Mouse (Mus musculus): Measurements from ENCODE around the gene Grin2c. TPM values are rescaled to one million over a fixed set of nuclear protein-coding genes. Genes with fewer than 3 reads are reported as not detected.

Gene Grin2c
- polyA plus RNA-seq, 1 experiment from 2014 or later = 0.33 TPM

- ATAC-seq (ENCODE audit: low FRiP score) (no peak), DNase-seq (ENCODE audit: low spot score) (peak; percentile 89)
- Histone ChIP-seq H3K9ac (no peak overlapping the region), H3K4me1 (replicated peaks; ENCODE audit: control insufficient read depth, insufficient read depth, low read length) (peaks cover 12% of the 10 kb centered on the region), H3K9me3 (ENCODE audit: control insufficient read depth, low read length) (no peaks in the 10 kb centered on the region), H3K4me2 (replicated peaks) (no peak overlapping the region), H3K36me3 (replicated peaks; ENCODE audit: control insufficient read depth, insufficient read depth) (peaks cover 27% of the 10 kb centered on the region), H3K4me3 (replicated peaks; ENCODE audit: low read length) (no peak overlapping the region), H3K27me3 (ENCODE audit: control insufficient read depth, insufficient read depth, low read length) (peaks cover 44% of the 10 kb centered on the region), H3K27ac (no peak overlapping the region)
- WGBS = 32% methylated on average over 19 of the region's 19 CpGs
Observed at GRCm38 (mm10) chr11:115270148-115270861, 3.3 kb upstream of the Grin2c start.

- Histone ChIP-seq H3K9ac (no peak overlapping the region), H3K36me3 (replicated peaks; ENCODE audit: control insufficient read depth, insufficient read depth) (peaks cover 27% of the 10 kb centered on the region), H3K4me1 (replicated peaks; ENCODE audit: control insufficient read depth, insufficient read depth, low read length) (peaks cover 9% of the 10 kb centered on the region), H3K4me3 (replicated peaks; ENCODE audit: low read length) (no peak overlapping the region), H3K27ac (no peak overlapping the region), H3K4me2 (replicated peaks) (no peak overlapping the region), H3K9me3 (ENCODE audit: control insufficient read depth, low read length) (no peaks in the 10 kb centered on the region), H3K27me3 (ENCODE audit: control insufficient read depth, insufficient read depth, low read length) (peaks cover 52% of the 10 kb centered on the region)
- no peak for ATAC-seq (ENCODE audit: low FRiP score)
- WGBS = 94% methylated on average over 27 of the region's 27 CpGs
- DNase-seq (ENCODE audit: low spot score) = no peak
Observed at GRCm38 (mm10) chr11:115269330-115270066, 2.5 kb upstream of the Grin2c start.

GRCm38 (mm10) chr11:115267958-115268357, 915 bp upstream of the Grin2c start:
- Histone ChIP-seq H3K9ac (no peak overlapping the region), H3K36me3 (replicated peaks; ENCODE audit: control insufficient read depth, insufficient read depth) (peaks cover 27% of the 10 kb centered on the region), H3K27ac (no peak overlapping the region), H3K4me2 (replicated peaks) (no peak overlapping the region), H3K27me3 (ENCODE audit: control insufficient read depth, insufficient read depth, low read length) (peaks cover 68% of the 10 kb centered on the region), H3K4me1 (replicated peaks; ENCODE audit: control insufficient read depth, insufficient read depth, low read length) (peaks cover 9% of the 10 kb centered on the region), H3K4me3 (replicated peaks; ENCODE audit: low read length) (no peak overlapping the region), H3K9me3 (ENCODE audit: control insufficient read depth, low read length) (no peaks in the 10 kb centered on the region)
- ATAC-seq (ENCODE audit: low FRiP score) (no peak), DNase-seq (ENCODE audit: low spot score) (no peak)
- 67% methylated on average over 11 of the region's 11 CpGs for WGBS

DNA sequence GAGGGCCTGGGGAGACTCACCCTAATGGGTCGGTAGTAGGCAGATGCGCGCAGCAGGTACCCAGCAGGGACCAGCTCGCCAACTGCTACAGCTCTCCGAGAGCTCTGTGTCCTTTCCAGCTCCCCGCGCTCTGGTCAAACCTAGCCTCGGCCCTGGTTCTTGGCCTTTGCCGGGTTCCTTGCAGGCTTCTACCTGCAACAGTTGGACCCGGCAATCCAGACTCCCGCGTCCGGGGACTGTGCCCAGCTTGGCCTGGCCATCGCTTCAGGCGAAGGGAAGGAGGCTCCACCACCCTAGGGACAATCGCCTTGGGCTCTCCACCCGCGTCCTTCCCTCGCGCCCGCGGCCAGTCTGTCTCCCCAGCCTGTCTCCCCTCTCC, 654 bp downstream of the Grin2c start:
- Histone ChIP-seq H3K27me3 (ENCODE audit: control insufficient read depth, insufficient read depth, low read length) (peaks cover 83% of the 10 kb centered on the region), H3K27ac (no peak overlapping the region), H3K4me1 (replicated peaks; ENCODE audit: control insufficient read depth, insufficient read depth, low read length) (peaks cover 9% of the 10 kb centered on the region), H3K4me2 (replicated peaks) (peak overlapping the region; percentile 57), H3K9me3 (ENCODE audit: control insufficient read depth, low read length) (no peaks in the 10 kb centered on the region), H3K4me3 (replicated peaks; ENCODE audit: low read length) (peak overlapping the region; percentile 29), H3K36me3 (replicated peaks; ENCODE audit: control insufficient read depth, insufficient read depth) (peaks cover 20% of the 10 kb centered on the region), H3K9ac (no peak overlapping the region)
- no peak for DNase-seq (ENCODE audit: low spot score)
- WGBS = 3% methylated on average over 22 of the region's 22 CpGs
- ATAC-seq (ENCODE audit: low FRiP score) = no peak

DNA sequence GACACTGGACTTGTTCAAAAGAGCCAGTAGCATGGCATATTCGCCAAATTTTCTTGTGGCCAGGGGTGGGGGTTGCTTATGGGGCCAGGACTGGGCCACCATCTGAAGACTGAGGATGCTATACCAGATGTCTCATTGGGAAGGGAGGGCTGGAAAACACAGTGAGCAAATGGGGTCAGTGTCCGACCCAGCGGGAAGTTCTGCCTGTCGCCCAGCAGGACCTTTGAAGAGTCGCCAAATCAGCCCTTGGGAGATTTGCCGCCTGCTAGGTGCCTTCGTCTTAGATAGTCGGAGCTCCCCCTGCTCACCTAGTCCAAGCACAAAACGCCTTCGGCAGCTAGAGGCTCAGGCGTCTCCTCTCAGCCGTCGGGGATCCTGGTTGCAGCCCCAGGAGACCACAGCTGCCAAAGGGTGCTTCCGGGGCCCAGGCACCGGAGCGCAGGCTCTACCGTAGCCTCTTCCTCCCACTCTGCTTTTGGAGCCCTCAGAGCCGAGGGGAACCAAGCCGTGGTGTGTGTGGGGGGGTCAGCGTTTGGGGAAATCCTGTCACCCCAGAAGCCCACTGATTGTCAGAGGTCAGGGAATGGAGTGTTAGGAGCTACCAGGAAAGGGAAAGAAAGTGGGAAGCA, 1.2 kb downstream of the Grin2c start:
- Histone ChIP-seq H3K4me3 (replicated peaks; ENCODE audit: low read length) (no peak overlapping the region), H3K27ac (no peak overlapping the region), H3K27me3 (ENCODE audit: control insufficient read depth, insufficient read depth, low read length) (peaks cover 88% of the 10 kb centered on the region), H3K36me3 (replicated peaks; ENCODE audit: control insufficient read depth, insufficient read depth) (peaks cover 20% of the 10 kb centered on the region), H3K4me1 (replicated peaks; ENCODE audit: control insufficient read depth, insufficient read depth, low read length) (peaks cover 9% of the 10 kb centered on the region), H3K9me3 (ENCODE audit: control insufficient read depth, low read length) (no peaks in the 10 kb centered on the region), H3K9ac (no peak overlapping the region), H3K4me2 (replicated peaks) (no peak overlapping the region; the same call in 1 of the 2 replicates)
- ATAC-seq (ENCODE audit: low FRiP score) = no peak
- 3% methylated on average over 20 of the region's 20 CpGs for WGBS
- DNase-seq (ENCODE audit: low spot score) = no peak

DNA sequence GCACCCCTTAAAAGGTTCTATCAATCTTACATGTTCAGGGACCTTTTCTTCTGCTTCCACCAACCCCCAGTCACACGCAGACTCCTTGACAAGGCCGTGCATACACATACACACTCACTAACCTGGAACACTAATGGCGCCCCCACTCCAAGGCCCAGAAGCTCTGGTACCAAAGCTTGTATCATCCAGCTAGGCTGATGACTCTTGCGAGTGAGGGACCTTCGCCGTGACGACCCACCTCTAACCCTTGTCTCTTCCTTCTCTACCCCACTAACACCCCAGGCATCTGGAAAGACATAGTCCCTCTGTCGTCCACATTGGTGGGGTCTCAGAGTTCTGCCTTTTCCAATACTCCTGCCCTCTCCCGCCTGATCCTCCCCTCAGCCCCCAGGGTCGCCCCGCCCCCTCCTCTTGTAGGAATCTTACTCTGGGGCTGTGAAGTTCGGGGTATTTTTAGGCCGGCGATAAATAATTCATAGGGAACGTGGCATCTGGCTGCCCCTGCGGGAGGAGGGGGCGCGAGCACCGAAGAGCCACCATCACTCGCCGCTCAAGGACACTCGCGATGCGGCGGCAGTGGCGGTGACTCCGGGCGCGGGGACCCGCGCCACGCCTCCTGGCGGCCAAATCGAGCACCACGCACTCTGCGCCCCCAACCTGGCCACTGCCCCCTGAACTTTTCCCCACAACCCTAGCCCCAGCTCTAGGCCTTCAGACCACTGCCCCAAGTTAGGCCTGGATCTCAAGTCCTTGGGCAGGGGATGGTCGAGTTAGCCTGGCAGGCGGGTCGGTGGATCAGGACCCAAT, 2.0 kb downstream of the Grin2c start:
- DNase-seq (ENCODE audit: low spot score) (no peak), ATAC-seq (ENCODE audit: low FRiP score) (no peak)
- peaks cover 20% of the 10 kb centered on the region for H3K36me3 ChIP-seq (replicated peaks; ENCODE audit: control insufficient read depth, insufficient read depth)
- H3K27me3 ChIP-seq (ENCODE audit: control insufficient read depth, insufficient read depth, low read length) = peaks cover 96% of the 10 kb centered on the region
- peak overlapping the region; percentile 39; the same call in 1 of the 2 replicates for H3K9ac ChIP-seq
- peak overlapping the region; percentile 20 for H3K4me3 ChIP-seq (replicated peaks; ENCODE audit: low read length)
- H3K27ac ChIP-seq = no peak overlapping the region
- peak overlapping the region; percentile 41 for H3K4me2 ChIP-seq (replicated peaks)
- H3K9me3 ChIP-seq (ENCODE audit: control insufficient read depth, low read length) = no peaks in the 10 kb centered on the region
- WGBS = 5% methylated on average over 37 of the region's 39 CpGs
- H3K4me1 ChIP-seq (replicated peaks; ENCODE audit: control insufficient read depth, insufficient read depth, low read length) = peaks cover 9% of the 10 kb centered on the region

DNA sequence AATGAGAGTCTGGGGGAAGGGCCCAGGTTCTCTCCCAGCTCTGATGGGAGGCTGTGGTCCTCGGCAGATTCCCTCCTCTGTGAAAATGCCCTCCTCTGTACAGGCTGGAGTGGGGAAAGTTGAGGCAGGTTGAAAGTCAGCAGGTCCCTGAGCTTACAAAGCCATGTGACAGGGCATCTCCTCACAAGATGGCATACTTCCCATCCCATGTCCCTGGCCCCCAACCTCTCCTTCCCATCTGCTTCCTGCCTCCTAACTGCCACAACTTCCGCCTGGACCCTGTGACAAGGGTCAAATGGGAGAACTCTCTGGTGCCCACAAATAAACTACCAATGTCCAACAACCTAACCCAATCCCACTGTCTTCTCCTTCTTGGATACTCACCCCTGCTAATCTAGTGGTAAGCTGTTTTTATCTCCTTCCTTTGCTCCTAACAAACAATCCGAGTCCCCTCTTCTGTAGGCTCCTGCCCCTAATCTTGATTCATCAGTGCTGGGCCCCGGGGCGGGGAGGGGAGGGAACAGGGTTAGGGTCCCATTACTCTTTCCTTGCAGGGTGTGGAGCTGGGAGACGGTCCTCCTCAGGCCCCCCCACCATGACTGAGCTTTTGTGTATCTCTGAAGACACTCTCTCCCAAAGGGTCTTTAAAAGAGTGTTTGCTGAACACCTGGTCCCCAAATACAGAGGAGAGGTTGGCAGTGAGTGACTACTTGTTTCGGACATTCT, 2.7 kb downstream of the Grin2c start:
- Histone ChIP-seq H3K4me2 (replicated peaks) (no peak overlapping the region), H3K4me3 (replicated peaks; ENCODE audit: low read length) (no peak overlapping the region), H3K9me3 (ENCODE audit: control insufficient read depth, low read length) (no peaks in the 10 kb centered on the region), H3K4me1 (replicated peaks; ENCODE audit: control insufficient read depth, insufficient read depth, low read length) (peaks cover 9% of the 10 kb centered on the region), H3K27me3 (ENCODE audit: control insufficient read depth, insufficient read depth, low read length) (peaks cover 97% of the 10 kb centered on the region), H3K36me3 (replicated peaks; ENCODE audit: control insufficient read depth, insufficient read depth) (peaks cover 15% of the 10 kb centered on the region), H3K9ac (no peak overlapping the region), H3K27ac (no peak overlapping the region)
- ATAC-seq (ENCODE audit: low FRiP score) (no peak), DNase-seq (ENCODE audit: low spot score) (no peak)
- WGBS = 67% methylated on average over 7 of the region's 7 CpGs

DNA sequence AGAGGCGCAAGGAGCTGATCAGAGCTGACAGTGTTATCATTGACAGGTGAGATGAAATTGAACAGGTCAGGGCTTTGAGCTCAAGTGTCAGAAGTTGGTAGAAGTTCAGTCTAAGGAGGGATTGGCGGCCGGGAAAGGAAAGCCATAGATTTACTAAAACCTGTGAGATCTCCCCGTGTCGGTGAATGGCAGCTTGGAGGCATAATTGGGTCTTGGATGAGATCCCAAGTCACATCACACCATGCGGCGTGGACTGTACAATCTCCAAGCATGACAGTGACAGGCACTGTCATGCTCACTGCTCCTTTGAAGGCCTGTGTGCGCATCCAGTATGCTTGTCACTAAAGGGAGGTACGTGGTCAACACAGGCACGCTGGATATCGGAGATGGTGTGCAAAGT, 4.1 kb downstream of the Grin2c start:
- 74% methylated on average over 11 of the region's 11 CpGs for WGBS
- peaks cover 13% of the 10 kb centered on the region for H3K4me1 ChIP-seq (replicated peaks; ENCODE audit: control insufficient read depth, insufficient read depth, low read length)
- DNase-seq (ENCODE audit: low spot score) (no peak), ATAC-seq (ENCODE audit: low FRiP score) (no peak)
- peaks cover 2% of the 10 kb centered on the region; the same call in 1 of the 2 replicates for H3K36me3 ChIP-seq (replicated peaks; ENCODE audit: control insufficient read depth, insufficient read depth)
- no peak overlapping the region for H3K4me3 ChIP-seq (replicated peaks; ENCODE audit: low read length)
- no peak overlapping the region for H3K9ac ChIP-seq
- H3K4me2 ChIP-seq (replicated peaks) = no peak overlapping the region
- H3K27me3 ChIP-seq (ENCODE audit: control insufficient read depth, insufficient read depth, low read length) = peaks cover 97% of the 10 kb centered on the region
- no peak overlapping the region for H3K27ac ChIP-seq
- no peaks in the 10 kb centered on the region for H3K9me3 ChIP-seq (ENCODE audit: control insufficient read depth, low read length)
